Mouse (Mus musculus): ENCODE data around the gene Soat2.

Gene Soat2

DNA sequence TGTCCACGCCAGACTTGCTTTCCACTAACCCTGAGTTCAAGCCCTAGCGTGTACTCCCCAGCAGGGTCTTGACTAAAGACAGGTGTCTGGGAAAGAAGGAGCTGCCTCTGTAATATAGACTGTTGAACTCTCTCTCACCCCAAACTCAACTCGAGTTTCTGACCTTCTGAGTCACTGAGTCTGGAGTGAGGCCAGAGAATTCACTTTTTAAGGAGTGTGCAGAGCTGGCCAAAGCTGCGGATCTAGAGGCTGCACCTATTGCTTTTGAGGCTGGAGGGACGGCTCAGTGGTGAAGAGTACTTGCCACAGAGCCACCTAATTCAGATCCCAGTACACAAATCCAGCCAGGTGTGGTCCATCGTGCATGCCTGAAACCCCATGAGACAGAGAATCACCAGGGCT lies 17.3 kb downstream of the Soat2 start:
- Histone ChIP-seq H3K4me1 (replicated peaks; ENCODE audit: low read depth, low read length) (peaks cover 21% of the 10 kb centered on the region), H3K36me3 (ENCODE audit: insufficient read depth, low read length) (peaks cover 17% of the 10 kb centered on the region), H3K27me3 (ENCODE audit: insufficient read depth, low read length) (peaks cover 2% of the 10 kb centered on the region; the same call in 1 of the 2 replicates), H3K9me3 (ENCODE audit: low read length) (no peaks in the 10 kb centered on the region), H3K4me3 (replicated peaks; ENCODE audit: low read length) (no peak overlapping the region)
- TF ChIP-seq NANOG (IDR thresholded peaks at IDR 0.05; ENCODE audit: borderline replicate concordance, low read length) (no peak), CTCF (conservative IDR thresholded peaks at IDR 0.05; ENCODE audit: low read length) (no peak), POU5F1 (IDR thresholded peaks at IDR 0.05; ENCODE audit: borderline replicate concordance, low read length) (no peak)

DNA sequence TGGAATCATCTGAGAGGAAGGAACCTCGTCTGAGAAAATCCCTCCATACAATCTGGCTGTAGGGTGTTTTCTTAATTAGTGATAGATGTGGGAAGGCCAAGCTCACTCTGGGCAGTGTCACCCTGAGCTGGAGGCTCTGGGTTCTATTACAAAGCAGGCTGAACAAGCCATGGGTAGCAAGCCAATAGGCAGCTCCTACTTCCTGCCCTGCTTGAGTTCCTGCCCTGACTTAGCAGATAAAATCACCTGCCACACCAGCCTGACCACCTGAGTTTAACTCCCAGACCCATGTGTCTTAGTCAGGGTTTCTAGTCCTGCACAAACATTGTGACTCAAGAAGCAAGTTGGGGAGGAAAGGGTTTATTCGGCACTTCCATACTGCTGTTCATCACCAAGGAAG lies 18.7 kb downstream of the Soat2 start:
- H3K36me3 ChIP-seq (ENCODE audit: insufficient read depth, low read length) = peaks cover 23% of the 10 kb centered on the region
- TF ChIP-seq NANOG (IDR thresholded peaks at IDR 0.05; ENCODE audit: borderline replicate concordance, low read length) (no peak), POU5F1 (IDR thresholded peaks at IDR 0.05; ENCODE audit: borderline replicate concordance, low read length) (no peak), CTCF (conservative IDR thresholded peaks at IDR 0.05; ENCODE audit: low read length) (no peak)

DNA sequence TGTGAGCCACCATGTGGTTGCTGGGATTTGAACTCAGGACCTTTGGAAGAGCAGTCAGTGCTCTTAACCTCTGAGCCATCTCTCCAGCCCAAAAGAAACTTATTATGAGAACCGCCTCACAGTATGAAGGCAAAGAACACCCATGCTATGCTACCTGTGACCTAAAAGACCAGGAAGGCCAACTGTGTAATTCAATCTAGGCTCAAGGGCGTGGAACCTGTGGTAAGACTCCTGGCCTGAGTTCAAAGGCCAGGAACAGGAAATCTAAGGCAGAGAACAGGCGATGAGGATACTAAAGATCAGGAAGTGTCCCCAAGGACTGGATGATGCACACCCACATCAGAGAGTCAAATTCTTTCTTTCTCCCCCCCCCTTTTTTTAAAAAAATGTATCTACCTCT lies 23.3 kb downstream of the Soat2 start:
- TF ChIP-seq CTCF (conservative IDR thresholded peaks at IDR 0.05; ENCODE audit: low read length) (no peak), NANOG (IDR thresholded peaks at IDR 0.05; ENCODE audit: borderline replicate concordance, low read length) (no peak), POU5F1 (IDR thresholded peaks at IDR 0.05; ENCODE audit: borderline replicate concordance, low read length) (no peak)
- Histone ChIP-seq H3K4me3 (replicated peaks; ENCODE audit: low read length) (no peak overlapping the region), H3K4me1 (replicated peaks; ENCODE audit: low read depth, low read length) (peaks cover 39% of the 10 kb centered on the region), H3K36me3 (ENCODE audit: insufficient read depth, low read length) (peaks cover 64% of the 10 kb centered on the region), H3K27me3 (ENCODE audit: insufficient read depth, low read length) (no peaks in the 10 kb centered on the region), H3K9me3 (ENCODE audit: low read length) (no peaks in the 10 kb centered on the region)

More for the DNA sequence above, 18.7 kb downstream of the Soat2 start:
- Histone ChIP-seq H3K27me3 (ENCODE audit: insufficient read depth, low read length) (no peaks in the 10 kb centered on the region), H3K9me3 (ENCODE audit: low read length) (no peaks in the 10 kb centered on the region), H3K4me1 (replicated peaks; ENCODE audit: low read depth, low read length) (peaks cover 17% of the 10 kb centered on the region), H3K4me3 (replicated peaks; ENCODE audit: low read length) (no peak overlapping the region)

DNA sequence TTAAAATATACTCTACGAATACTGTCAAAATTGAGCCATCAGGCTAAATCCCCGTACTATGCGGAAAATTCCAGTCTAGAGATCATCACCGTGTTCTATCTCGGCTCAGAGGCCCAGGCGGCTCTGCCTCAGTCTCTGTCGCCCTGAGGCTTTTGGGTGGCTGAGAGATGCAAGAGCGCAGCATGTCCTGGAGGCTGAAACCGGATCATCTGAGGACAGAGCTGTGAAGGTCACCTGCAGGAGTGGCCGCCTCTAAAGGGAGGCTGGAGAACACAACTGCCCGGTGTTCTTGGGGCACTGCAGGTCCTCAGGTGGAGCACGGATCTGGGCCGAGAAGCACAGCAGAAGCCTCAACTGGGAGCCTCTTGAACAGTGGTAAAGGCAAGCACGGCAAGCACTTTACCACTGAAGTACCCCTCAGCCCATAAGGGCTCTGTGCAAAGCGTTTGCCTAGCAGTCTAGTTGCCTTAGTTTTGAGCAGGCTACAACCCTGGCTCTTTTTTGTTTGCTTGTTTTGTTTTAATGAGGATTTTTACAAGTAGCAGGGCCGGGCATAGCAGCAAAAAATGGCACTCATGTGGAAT lies 25.5 kb downstream of the Soat2 start:
- H3K4me3 ChIP-seq (replicated peaks; ENCODE audit: low read length) = peak overlapping the region; percentile 18; the same call in 1 of the 2 replicates
- peaks cover 62% of the 10 kb centered on the region for H3K4me1 ChIP-seq (replicated peaks; ENCODE audit: low read depth, low read length)
- no peaks in the 10 kb centered on the region for H3K9me3 ChIP-seq (ENCODE audit: low read length)
- no peak for TF ChIP-seq NANOG (IDR thresholded peaks at IDR 0.05; ENCODE audit: borderline replicate concordance, low read length)
- peaks cover 70% of the 10 kb centered on the region for H3K36me3 ChIP-seq (ENCODE audit: insufficient read depth, low read length)
- H3K27me3 ChIP-seq (ENCODE audit: insufficient read depth, low read length) = no peaks in the 10 kb centered on the region

DNA sequence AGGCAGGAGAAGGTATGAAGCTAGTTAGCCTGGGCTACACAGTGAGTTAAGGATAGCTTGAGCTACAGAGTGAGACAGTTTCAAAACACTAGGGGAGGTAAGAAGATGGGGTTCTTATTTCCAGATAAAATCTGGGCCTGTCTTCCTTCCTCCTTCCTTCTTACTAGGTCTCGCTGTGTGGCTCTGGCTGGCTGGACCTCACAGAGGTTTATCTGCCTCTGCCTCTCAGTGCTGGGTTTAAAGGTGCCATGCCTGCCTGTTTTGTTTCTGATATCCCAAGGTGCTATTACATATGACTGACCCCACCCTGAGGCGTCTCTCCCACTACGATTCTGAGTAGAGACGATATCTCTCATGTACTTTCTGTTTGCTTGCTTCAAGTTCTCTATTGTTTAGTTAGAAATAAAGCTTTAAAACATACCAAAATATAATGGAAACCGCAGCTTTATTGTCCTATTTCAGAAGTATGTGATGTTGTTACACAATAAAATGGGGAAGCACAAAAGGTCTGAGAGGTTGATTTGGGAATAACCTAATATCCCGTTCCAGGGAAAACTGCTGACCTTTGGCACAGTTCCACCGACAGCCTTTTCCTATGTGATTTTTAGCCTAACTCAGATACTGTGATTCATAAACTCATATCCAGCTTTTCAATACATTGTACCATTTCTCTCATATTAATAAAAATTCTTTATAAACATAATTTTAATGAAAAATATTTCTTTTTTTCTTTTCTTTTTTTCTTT lies 26.4 kb downstream of the Soat2 start:
- no peak for TF ChIP-seq CTCF (conservative IDR thresholded peaks at IDR 0.05; ENCODE audit: low read length)
- no peak for TF ChIP-seq NANOG (IDR thresholded peaks at IDR 0.05; ENCODE audit: borderline replicate concordance, low read length)
- no peak for TF ChIP-seq POU5F1 (IDR thresholded peaks at IDR 0.05; ENCODE audit: borderline replicate concordance, low read length)
- peaks cover 60% of the 10 kb centered on the region for H3K4me1 ChIP-seq (replicated peaks; ENCODE audit: low read depth, low read length)

DNA sequence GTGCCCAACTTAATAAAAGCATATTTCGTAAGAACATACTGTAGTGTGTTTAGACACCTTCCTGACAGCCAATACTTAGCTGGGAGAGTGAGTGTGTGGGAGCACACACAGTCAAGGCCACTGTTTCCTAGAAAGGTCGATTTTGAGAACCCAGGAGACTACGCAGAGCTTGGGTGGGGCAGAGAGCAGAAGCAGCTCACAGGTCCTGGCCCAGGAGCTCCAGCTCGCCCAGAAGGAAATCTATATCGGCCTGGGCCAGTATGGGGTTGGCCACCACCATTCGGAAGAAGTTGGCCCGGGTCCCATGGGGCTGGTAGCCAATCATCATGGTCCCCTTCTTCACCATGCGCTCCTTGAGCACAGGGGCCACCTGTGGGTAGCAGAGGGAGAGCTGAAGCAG lies 27.1 kb downstream of the Soat2 start:
- Histone ChIP-seq H3K36me3 (ENCODE audit: insufficient read depth, low read length) (peaks cover 69% of the 10 kb centered on the region), H3K4me1 (replicated peaks; ENCODE audit: low read depth, low read length) (peaks cover 56% of the 10 kb centered on the region), H3K9me3 (ENCODE audit: low read length) (no peaks in the 10 kb centered on the region), H3K27me3 (ENCODE audit: insufficient read depth, low read length) (no peaks in the 10 kb centered on the region), H3K4me3 (replicated peaks; ENCODE audit: low read length) (peak overlapping the region; percentile 75)
- TF ChIP-seq POU5F1 (IDR thresholded peaks at IDR 0.05; ENCODE audit: borderline replicate concordance, low read length) (no peak), CTCF (conservative IDR thresholded peaks at IDR 0.05; ENCODE audit: low read length) (no peak), NANOG (IDR thresholded peaks at IDR 0.05; ENCODE audit: borderline replicate concordance, low read length) (no peak)

More for the DNA sequence above, 26.4 kb downstream of the Soat2 start:
- H3K36me3 ChIP-seq (ENCODE audit: insufficient read depth, low read length) = peaks cover 67% of the 10 kb centered on the region
- H3K9me3 ChIP-seq (ENCODE audit: low read length) = no peaks in the 10 kb centered on the region
- H3K4me3 ChIP-seq (replicated peaks; ENCODE audit: low read length) = no peak overlapping the region
- H3K27me3 ChIP-seq (ENCODE audit: insufficient read depth, low read length) = no peaks in the 10 kb centered on the region

DNA sequence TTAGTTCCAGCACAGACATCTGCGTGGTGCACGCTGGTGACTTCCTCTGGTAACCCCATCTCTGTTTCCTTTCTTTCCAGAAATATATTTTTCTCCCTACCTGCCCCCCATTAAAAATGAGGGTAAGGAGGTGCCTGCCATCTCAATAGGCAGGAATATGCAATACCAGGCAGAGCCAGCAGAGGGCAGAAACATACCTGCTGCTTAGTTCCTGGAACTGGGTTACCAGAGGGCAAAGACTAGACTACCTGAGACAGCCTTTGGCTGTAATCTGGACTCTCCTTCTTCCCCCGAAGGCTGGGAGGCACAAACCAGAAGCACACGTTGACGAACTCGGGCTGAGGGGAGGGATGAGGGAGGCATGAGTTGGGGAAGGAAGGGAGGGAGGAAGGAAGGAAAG lies 28.0 kb downstream of the Soat2 start:
- Histone ChIP-seq H3K27me3 (ENCODE audit: insufficient read depth, low read length) (no peaks in the 10 kb centered on the region), H3K4me1 (replicated peaks; ENCODE audit: low read depth, low read length) (peaks cover 59% of the 10 kb centered on the region), H3K36me3 (ENCODE audit: insufficient read depth, low read length) (peaks cover 77% of the 10 kb centered on the region), H3K4me3 (replicated peaks; ENCODE audit: low read length) (peak overlapping the region; percentile 75), H3K9me3 (ENCODE audit: low read length) (no peaks in the 10 kb centered on the region)
- no peak for TF ChIP-seq NANOG (IDR thresholded peaks at IDR 0.05; ENCODE audit: borderline replicate concordance, low read length)
- TF ChIP-seq CTCF (conservative IDR thresholded peaks at IDR 0.05; ENCODE audit: low read length) = peak; percentile 99

DNA sequence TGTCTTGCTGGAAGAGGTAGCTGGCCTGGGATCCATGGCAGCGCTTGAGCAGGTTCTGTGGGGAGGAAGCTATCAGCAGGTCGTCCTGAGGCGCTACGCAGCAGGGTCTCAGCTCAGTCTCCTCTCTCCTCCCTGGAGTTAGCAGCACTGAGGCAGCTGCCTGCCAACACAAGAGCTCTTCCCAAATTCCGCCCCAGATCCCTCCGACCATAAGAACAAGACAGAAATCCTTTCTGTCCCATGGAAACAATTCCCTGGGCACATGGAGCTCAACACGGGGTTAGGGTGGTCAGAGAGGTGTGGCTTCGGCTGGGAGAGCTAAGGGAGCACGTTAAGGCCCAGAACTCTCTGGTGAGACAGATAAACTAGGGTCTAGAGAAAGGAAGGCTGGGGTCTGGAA lies 28.8 kb downstream of the Soat2 start:
- H3K4me1 ChIP-seq (replicated peaks; ENCODE audit: low read depth, low read length) = peaks cover 59% of the 10 kb centered on the region
- no peaks in the 10 kb centered on the region for H3K27me3 ChIP-seq (ENCODE audit: insufficient read depth, low read length)
- H3K9me3 ChIP-seq (ENCODE audit: low read length) = no peaks in the 10 kb centered on the region
- peaks cover 78% of the 10 kb centered on the region for H3K36me3 ChIP-seq (ENCODE audit: insufficient read depth, low read length)
- TF ChIP-seq POU5F1 (IDR thresholded peaks at IDR 0.05; ENCODE audit: borderline replicate concordance, low read length) = no peak
- no peak for TF ChIP-seq NANOG (IDR thresholded peaks at IDR 0.05; ENCODE audit: borderline replicate concordance, low read length)
- no peak for TF ChIP-seq CTCF (conservative IDR thresholded peaks at IDR 0.05; ENCODE audit: low read length)
- peak overlapping the region; percentile 75 for H3K4me3 ChIP-seq (replicated peaks; ENCODE audit: low read length)
